Mouse (Mus musculus) C2C12 (cell line): ENCODE results near the gene Nptx1.

ENCODE experiments used
- CEBPB ChIP-seq: IDR thresholded peaks from one replicate; pipeline ENCODE4 v1.6.1; 2011; ENCODE audit warnings: low read depth, mild to moderate bottlenecking, control low read depth, moderate library complexity
- CTCF ChIP-seq: IDR thresholded peaks from one replicate; pipeline ENCODE4 v1.5.1; 2011; ENCODE audit not compliant: control insufficient read depth, insufficient read depth, insufficient read length
- MAX ChIP-seq: IDR thresholded peaks from one replicate; pipeline ENCODE4 v1.6.1; 2011; ENCODE audit warnings: mild to moderate bottlenecking, control low read depth
- MYOG ChIP-seq: IDR thresholded peaks from one replicate; pipeline ENCODE4 v1.6.1; 2011; ENCODE audit not compliant: control insufficient read depth, insufficient read length; ENCODE audit errors: extremely low read depth
- USF1 ChIP-seq: IDR thresholded peaks from one replicate; pipeline ENCODE4 v1.6.1; 2011; ENCODE audit warnings: low read depth, mild to moderate bottlenecking, control low read depth, moderate library complexity

- TF ChIP-seq CTCF (no peak), USF1 (no peak), MAX (no peak), CEBPB (no peak), MYOG (no peak)
Observed at GRCm38 (mm10) chr11:119507772-119508171, 39.8 kb downstream of the Nptx1 start.
